Mouse (Mus musculus) liver, embryonic 15.5 days (tissue): ENCODE data around the gene Csf3. TPM values are rescaled to one million over a fixed set of nuclear protein-coding genes. Genes with fewer than 3 reads are reported as not detected.
"Not testable (repeated sequence)": the region's sequence is repeated elsewhere in the genome, so short reads cannot be mapped to it uniquely, and the experiment has no call there.

Experiments
- ATAC-seq: fragments of 200-750 bp; cut with Nextera tagmentation; 2 replicates; pipeline ENCODE4 v1.8.0; 2017; ENCODE audit warnings: moderate number of reproducible peaks, mild to moderate bottlenecking, moderate library complexity; ENCODE audit not compliant: insufficient read depth
- H3K27ac ChIP-seq: fragments of 300-500 bp; sonication (generic); replicated peaks from 2 replicates; pipeline ENCODE4 v1.5.1; 2015; ENCODE audit warnings: mild to moderate bottlenecking, inconsistent platforms
- H3K27me3 ChIP-seq: fragments of 300-500 bp; sonication (generic); 2 replicates; pipeline ENCODE4 v1.6.1; 2015; ENCODE audit warnings: mild to moderate bottlenecking, inconsistent platforms
- H3K36me3 ChIP-seq: fragments of 300-500 bp; sonication (generic); replicated peaks from 2 replicates; pipeline ENCODE4 v1.6.1; 2015; ENCODE audit warnings: moderate library complexity, mild to moderate bottlenecking, inconsistent platforms
- H3K4me1 ChIP-seq: fragments of 300-500 bp; sonication (generic); replicated peaks from 2 replicates; pipeline ENCODE4 v1.6.1; 2015; ENCODE audit warnings: inconsistent platforms
- H3K4me2 ChIP-seq: fragments of 300-500 bp; sonication (generic); 2 replicates; pipeline ENCODE4 v1.6.1; 2015; ENCODE audit warnings: moderate library complexity, mild to moderate bottlenecking, inconsistent platforms
- H3K4me3 ChIP-seq: fragments of 300-500 bp; sonication (generic); replicated peaks from 2 replicates; pipeline ENCODE4 v1.5.1; 2015; ENCODE audit warnings: mild to moderate bottlenecking, inconsistent platforms
- H3K9ac ChIP-seq: fragments of 300-500 bp; sonication (generic); 2 replicates; pipeline ENCODE4 v1.6.1; 2015; ENCODE audit warnings: moderate library complexity, mild to moderate bottlenecking, inconsistent platforms
- H3K9me3 ChIP-seq: fragments of 300-500 bp; sonication (generic); replicated peaks from 2 replicates; pipeline ENCODE4 v1.6.1; 2016; ENCODE audit warnings: inconsistent platforms
- WGBS: fragments of 180-500 bp; shearing (Covaris S2); methylation state at CpG from one replicate; pipeline ENCODE4 v1.1.7; 2015; ENCODE audit warnings: mixed read lengths; ENCODE audit not compliant: insufficient replicate concordance; 5-methylcytosine and 5-hydroxymethylcytosine counted together
- polyA plus RNA-seq: library from polyadenylated mRNA; unstranded; fragments of >200 nt; fragmentation: Nextera tagmentation; extraction: Ambion mirVana; gene quantifications from 2 replicates; pipeline ENCODE4 v1.2.1, GENCODE M21; 2015

The Csf3 gene
- not detected in 2 replicates for polyA plus RNA-seq

DNA sequence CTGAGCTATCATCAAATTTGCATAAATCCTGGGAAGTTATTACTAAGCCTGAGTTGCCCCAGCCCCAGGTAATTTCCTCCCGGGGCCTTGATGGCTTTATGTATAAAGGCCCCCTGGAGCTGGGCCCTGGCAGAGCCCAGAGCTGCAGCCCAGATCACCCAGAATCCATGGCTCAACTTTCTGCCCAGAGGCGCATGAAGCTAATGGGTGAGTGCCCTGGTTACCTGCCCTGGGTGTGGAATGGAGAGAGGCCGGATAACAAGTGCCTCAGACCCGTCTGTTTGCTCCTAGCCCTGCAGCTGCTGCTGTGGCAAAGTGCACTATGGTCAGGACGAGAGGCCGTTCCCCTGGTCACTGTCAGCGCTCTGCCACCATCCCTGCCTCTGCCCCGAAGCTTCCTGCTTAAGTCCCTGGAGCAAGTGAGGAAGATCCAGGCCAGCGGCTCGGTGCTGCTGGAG is at the start of gene Csf3:
TSS of gene Csf3 (plus strand) at position 51 of the 458 bp plus-strand sequence.
- peaks cover 25% of the 10 kb centered on the region for H3K36me3 ChIP-seq
- 59% methylated on average over 10 of the region's 10 CpGs for WGBS
- no peaks in the 10 kb centered on the region; the same call in 1 of the 2 replicates for H3K27me3 ChIP-seq
- no peak for ATAC-seq
- H3K4me3 ChIP-seq = no peak within 1 kb of the TSS
- H3K27ac ChIP-seq = no peak within 1 kb of the TSS
- H3K9ac ChIP-seq = no peak within 1 kb of the TSS
- H3K4me2 ChIP-seq = no peak within 1 kb of the TSS
- no peaks in the 10 kb centered on the region for H3K9me3 ChIP-seq
- H3K4me1 ChIP-seq = no peaks in the 10 kb centered on the region; the same call in 1 of the 2 replicates

DNA sequence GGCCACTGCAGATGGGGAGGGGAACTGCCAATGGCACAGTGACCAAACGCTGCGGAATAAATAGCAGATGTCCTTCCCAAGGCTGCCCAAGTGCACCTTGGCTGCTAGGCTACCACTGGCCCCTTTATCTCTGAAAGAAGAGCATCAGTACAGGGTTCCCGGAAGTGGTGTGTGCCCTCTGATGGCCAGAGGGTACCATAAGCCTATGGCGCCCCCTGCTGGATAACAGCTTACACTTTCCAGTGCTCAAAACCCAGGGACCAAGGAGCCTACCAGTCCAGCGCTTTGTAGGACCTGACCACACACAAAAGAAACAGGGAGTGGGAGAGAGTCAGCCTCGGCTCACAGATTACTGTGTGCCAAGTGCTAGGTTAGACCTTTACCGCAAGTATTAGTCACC is 46.0 kb upstream of the Csf3 start:
- not testable (repeated sequence) for H3K27ac ChIP-seq, H3K9me3 ChIP-seq, H3K9ac ChIP-seq, ATAC-seq, H3K4me1 ChIP-seq, H3K36me3 ChIP-seq, H3K4me3 ChIP-seq, H3K4me2 ChIP-seq
- H3K27me3 ChIP-seq = peaks cover 15% of the 10 kb centered on the region
- WGBS = 11% methylated on average over 7 of the region's 7 CpGs

DNA sequence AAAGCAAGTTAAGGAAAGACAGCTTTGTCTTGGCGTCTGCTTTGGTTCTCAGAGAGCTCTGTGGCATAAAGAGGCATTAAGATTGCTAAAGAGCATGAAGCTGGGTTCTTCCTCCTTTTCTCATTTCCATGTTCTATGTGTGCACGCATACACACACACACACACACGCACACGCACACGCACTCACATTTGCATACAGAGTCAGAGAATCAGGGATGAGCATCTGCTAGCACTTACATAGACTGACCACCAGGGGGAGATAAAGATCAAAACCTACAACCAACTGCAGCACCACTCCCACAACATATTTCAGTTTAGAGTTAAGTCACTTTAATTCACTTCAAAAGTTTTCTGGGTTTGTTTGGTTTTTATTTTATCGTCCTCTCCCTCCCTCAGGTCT is 40.5 kb upstream of the Csf3 start:
- H3K4me2 ChIP-seq = no peak overlapping the region
- WGBS = 11% methylated on average over 6 of the region's 6 CpGs
- H3K4me3 ChIP-seq = no peak overlapping the region
- no peaks in the 10 kb centered on the region for H3K4me1 ChIP-seq
- H3K36me3 ChIP-seq = no peaks in the 10 kb centered on the region
- H3K27ac ChIP-seq = no peak overlapping the region
- no peak overlapping the region for H3K9ac ChIP-seq
- H3K27me3 ChIP-seq = peaks cover 25% of the 10 kb centered on the region
- no peak for ATAC-seq
- no peaks in the 10 kb centered on the region for H3K9me3 ChIP-seq

DNA sequence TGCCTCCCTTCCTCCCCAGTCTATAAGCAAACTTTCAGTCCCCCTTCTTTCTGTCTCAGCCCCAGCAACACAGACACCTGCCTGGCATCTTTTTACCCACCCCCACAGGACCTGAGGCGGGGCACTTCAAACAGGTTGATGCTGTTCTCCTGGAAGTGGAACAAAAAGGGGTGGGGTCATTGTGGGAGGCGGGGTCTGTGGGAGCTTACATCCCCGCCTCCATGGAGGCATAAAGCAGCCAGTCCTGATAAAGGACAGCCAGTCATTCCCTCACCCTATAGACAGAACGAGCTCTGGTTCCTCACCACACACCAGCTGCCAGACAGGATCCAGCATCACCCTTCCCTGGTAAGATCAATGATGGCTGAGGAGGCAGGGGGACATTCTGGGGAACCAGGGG is 37.0 kb upstream of the Csf3 start, which contains the start of gene Gsdma:
TSS of gene Gsdma (plus strand) at position 261 of the 400 bp plus-strand sequence.
- H3K9ac ChIP-seq = no peak within 1 kb of the TSS
- WGBS = 24% methylated on average over 4 of the region's 4 CpGs
- no peak for ATAC-seq
- H3K4me3 ChIP-seq = no peak within 1 kb of the TSS
- peaks cover 53% of the 10 kb centered on the region for H3K27me3 ChIP-seq
- no peaks in the 10 kb centered on the region for H3K36me3 ChIP-seq
- H3K9me3 ChIP-seq = no peaks in the 10 kb centered on the region
- H3K27ac ChIP-seq = no peak within 1 kb of the TSS
- no peaks in the 10 kb centered on the region for H3K4me1 ChIP-seq
- H3K4me2 ChIP-seq = no peak within 1 kb of the TSS

DNA sequence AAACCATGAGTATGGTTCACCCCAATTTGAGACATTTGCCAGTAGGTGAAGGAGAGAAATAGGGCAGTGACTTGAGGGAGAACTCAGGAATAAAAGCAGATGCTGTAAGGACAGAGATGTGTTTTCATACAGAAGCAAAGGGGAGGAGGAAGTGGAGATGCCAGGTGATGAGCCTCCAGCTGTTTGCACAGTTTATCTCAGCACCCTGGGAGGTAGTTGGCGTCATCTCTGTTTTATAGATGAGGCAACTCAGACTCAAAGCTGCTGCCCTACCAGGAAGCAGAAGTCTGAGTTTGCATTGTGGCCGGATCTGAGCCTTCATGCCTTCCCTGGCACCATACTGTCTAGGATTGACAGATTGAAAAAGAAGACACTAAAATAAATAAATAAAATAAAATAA is 32.1 kb upstream of the Csf3 start:
- H3K27ac ChIP-seq = no peak overlapping the region
- no peaks in the 10 kb centered on the region for H3K36me3 ChIP-seq
- H3K4me2 ChIP-seq = no peak overlapping the region
- peaks cover 45% of the 10 kb centered on the region for H3K27me3 ChIP-seq
- no peak for ATAC-seq
- 26% methylated on average over 2 of the region's 2 CpGs for WGBS
- no peak overlapping the region for H3K9ac ChIP-seq
- no peaks in the 10 kb centered on the region for H3K9me3 ChIP-seq
- H3K4me3 ChIP-seq = no peak overlapping the region
- peaks cover 24% of the 10 kb centered on the region for H3K4me1 ChIP-seq

DNA sequence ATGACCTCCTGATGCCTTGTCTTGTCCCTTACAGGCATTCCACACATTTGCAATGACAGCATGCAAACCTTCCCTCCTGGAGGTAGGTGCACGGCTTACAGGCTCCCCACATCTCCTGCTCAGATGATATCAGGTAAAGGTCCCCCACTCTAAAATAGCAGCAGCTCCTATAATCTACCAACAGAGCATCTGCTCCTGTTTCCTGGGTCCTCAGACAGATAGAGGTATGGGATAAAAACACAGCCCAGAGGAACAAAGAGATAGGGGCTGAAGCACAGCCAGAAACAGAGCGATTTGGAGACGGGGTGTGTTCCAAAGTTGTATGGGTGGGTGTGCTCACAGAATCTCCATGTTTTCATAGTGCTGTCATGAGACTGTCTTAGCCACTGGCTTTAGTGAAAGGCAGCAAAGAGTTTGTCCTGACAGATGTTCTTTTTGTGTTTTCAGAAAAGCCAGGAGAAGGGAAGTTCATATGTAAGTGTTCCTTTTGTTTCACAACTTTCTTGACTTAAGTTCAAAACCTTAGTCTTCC is 29.7 kb upstream of the Csf3 start:
- no peak for ATAC-seq

DNA sequence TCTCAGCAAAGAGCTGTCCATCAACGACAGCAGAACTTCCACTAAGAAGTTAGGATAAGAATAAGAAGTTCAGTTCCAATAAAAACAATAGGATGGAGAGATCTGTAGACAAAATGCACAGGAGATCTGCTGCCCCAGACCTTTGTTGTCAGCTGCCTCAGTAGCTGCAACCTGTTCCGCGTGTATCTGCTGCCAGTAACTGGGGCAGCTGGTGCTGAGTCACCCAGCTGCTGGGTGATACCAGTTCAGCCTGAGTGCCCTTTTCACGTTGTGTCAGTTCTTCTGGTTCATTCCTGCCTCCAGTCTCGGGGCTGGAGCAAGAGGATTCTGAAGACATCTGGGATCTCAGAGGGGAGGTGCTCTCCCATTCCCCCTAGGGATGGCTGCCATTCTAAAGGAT is 29.2 kb upstream of the Csf3 start:
- Histone ChIP-seq H3K27me3 (peaks cover 43% of the 10 kb centered on the region), H3K4me2 (no peak overlapping the region), H3K9ac (no peak overlapping the region), H3K4me3 (no peak overlapping the region), H3K36me3 (no peaks in the 10 kb centered on the region), H3K9me3 (no peaks in the 10 kb centered on the region), H3K27ac (no peak overlapping the region), H3K4me1 (peaks cover 24% of the 10 kb centered on the region)
- 21% methylated on average over 5 of the region's 5 CpGs for WGBS
- peak; percentile 45; the same call in 1 of the 2 replicates for ATAC-seq

More for the DNA sequence above, 29.7 kb upstream of the Csf3 start:
- Histone ChIP-seq H3K4me1 (peaks cover 24% of the 10 kb centered on the region), H3K9ac (no peak overlapping the region), H3K4me2 (no peak overlapping the region), H3K9me3 (no peaks in the 10 kb centered on the region), H3K4me3 (no peak overlapping the region), H3K27me3 (peaks cover 48% of the 10 kb centered on the region), H3K27ac (no peak overlapping the region), H3K36me3 (no peaks in the 10 kb centered on the region)
- 21% methylated on average over 3 of the region's 3 CpGs for WGBS

DNA sequence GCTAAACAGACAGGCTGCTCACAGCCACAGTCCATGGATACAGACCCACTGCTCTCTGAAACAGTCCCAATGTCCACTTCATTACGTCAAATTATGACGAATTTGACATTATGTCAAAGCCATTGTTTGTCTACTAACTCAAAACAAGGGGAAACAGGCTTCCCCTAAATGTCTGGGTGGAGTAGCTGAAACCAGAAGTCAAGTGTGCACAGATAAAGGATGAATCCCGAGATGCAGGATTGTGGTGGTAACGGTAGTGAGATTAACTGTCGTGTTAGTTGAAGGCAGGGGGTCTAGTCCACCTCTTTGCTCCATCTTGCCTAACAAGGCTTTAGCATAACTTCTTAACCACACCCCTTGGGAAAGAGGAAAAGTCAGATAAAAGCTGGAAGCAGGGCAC is 28.6 kb upstream of the Csf3 start:
- Histone ChIP-seq H3K27me3 (peaks cover 36% of the 10 kb centered on the region), H3K9ac (no peak overlapping the region), H3K36me3 (no peaks in the 10 kb centered on the region), H3K4me3 (no peak overlapping the region), H3K27ac (no peak overlapping the region), H3K9me3 (no peaks in the 10 kb centered on the region), H3K4me2 (0 out of 2 replicates have a peak overlapping the region, but pooled peaks have one; percentile 34), H3K4me1 (peaks cover 24% of the 10 kb centered on the region)
- no peak for ATAC-seq
- 27% methylated on average over 5 of the region's 5 CpGs for WGBS

DNA sequence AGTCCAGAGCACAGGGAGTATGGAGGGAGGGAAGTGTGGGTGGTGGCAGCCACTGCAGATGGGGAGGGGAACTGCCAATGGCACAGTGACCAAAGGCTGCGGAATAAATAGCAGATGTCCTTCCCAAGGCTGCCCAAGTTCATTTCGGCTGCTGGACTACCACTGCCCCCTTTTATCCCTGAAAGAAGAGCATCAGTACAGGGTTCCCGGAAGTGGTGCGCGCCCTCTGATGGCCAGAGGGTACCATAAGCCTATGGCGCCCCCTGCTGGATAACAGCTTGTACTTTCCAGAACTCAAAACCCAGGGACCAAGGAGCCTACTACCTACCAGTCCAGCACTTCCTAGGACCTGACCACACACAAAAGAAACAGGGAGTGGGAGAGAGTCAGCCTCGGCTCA is 27.9 kb upstream of the Csf3 start:
- not testable (repeated sequence) for H3K4me3 ChIP-seq, H3K9me3 ChIP-seq, H3K9ac ChIP-seq, H3K36me3 ChIP-seq, H3K27ac ChIP-seq
- H3K4me1 ChIP-seq = peaks cover 24% of the 10 kb centered on the region
- ATAC-seq = peak; percentile 45; the same call in 1 of the 2 replicates
- under 1% methylated on average over 7 of the region's 7 CpGs for WGBS
- peaks cover 30% of the 10 kb centered on the region for H3K27me3 ChIP-seq
- peak overlapping the region; percentile 34 for H3K4me2 ChIP-seq

DNA sequence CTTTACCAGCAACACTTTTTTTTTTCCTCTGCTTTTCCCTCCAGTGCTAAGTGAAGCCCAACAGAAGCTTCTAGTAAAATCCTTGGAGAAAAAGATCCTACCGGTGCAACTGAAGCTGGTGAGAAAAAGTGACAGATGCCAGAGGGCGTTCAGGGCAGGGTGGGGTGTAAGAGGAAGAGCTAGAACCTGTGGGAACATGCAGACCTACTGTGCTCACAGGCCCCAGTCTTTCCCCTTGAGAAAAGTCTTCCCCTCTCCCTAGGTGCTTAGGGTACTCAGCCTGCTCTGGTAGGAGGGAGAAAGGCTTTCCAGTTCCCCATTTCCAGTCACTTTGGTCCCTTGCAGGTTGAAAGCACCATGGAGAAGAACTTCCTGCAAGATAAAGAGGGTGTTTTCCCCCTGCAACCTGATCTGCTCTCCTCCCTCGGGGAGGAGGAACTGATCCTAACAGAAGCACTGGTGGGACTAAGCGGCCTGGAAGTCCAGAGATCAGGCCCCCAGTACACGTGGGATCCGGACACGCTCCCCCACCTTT is 25.2 kb upstream of the Csf3 start:
- no peaks in the 10 kb centered on the region for H3K36me3 ChIP-seq
- no peak overlapping the region for H3K4me3 ChIP-seq
- ATAC-seq = no peak
- H3K4me1 ChIP-seq = peaks cover 23% of the 10 kb centered on the region
- no peaks in the 10 kb centered on the region for H3K9me3 ChIP-seq
- no peak overlapping the region for H3K27ac ChIP-seq
- H3K27me3 ChIP-seq = peaks cover 9% of the 10 kb centered on the region; the same call in 1 of the 2 replicates
- H3K4me2 ChIP-seq = no peak overlapping the region
- no peak overlapping the region for H3K9ac ChIP-seq
- WGBS = 30% methylated on average over 7 of the region's 7 CpGs

DNA sequence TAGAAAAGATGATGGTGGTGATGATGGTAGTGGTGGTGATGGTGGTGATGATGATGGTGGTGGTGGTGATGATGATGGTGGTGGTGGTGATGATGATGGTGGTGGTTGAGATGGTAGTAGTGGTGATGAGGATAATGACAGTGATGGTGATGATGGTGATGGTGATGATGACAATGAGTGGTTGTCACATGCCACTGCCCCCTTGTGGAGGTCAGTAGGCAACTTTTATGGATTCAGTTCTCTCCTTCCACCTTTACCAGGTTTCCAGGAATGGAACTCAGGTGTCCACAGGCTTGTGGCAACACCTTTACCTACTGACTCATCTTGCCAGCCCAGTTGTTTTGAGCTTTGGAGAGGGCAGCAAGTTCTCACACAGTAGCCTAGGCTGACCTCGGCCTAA is 21.0 kb upstream of the Csf3 start:
- no peak overlapping the region for H3K9ac ChIP-seq
- no peak overlapping the region for H3K27ac ChIP-seq
- 78% methylated on average over 1 of the region's 1 CpGs for WGBS
- H3K4me2 ChIP-seq = no peak overlapping the region
- H3K27me3 ChIP-seq = 0 out of 2 replicates have a peak, but pooled peaks cover 3% of the 10 kb centered on the region
- no peak overlapping the region for H3K4me3 ChIP-seq
- H3K36me3 ChIP-seq = peaks cover 3% of the 10 kb centered on the region
- no peak for ATAC-seq
- H3K4me1 ChIP-seq = peaks cover 30% of the 10 kb centered on the region
- no peaks in the 10 kb centered on the region for H3K9me3 ChIP-seq
